Mouse (Mus musculus) brain, embryonic 14.5 days (tissue): Measurements from ENCODE around the gene Ehd1. TPM values are rescaled to one million over a fixed set of nuclear protein-coding genes. Genes with fewer than 3 reads are reported as not detected.
A peak's percentile ranks its signal among the peaks of the same experiment; 100 is the strongest.

Source experiments
- DNase-seq: peaks from one replicate; pipeline ENCODE4 v3.0.0-alpha.2; 2011; ENCODE audit warnings: low read depth
- CTCF ChIP-seq: fragments of 200-500 bp; IDR thresholded peaks from 2 replicates; pipeline ENCODE4 v1.5.1; 2012; ENCODE audit warnings: inconsistent platforms, mild to moderate bottlenecking, moderate library complexity, borderline replicate concordance; ENCODE audit not compliant: insufficient read depth, insufficient read length; ENCODE audit errors: extremely low read depth
- POLR2A ChIP-seq: fragments of 200-500 bp; IDR thresholded peaks from 2 replicates; pipeline ENCODE4 v1.6.1; 2012; ENCODE audit warnings: mild to moderate bottlenecking, inconsistent platforms, borderline replicate concordance; ENCODE audit not compliant: poor library complexity, insufficient read depth, insufficient read length, severe bottlenecking; ENCODE audit errors: extremely low read depth
- polyA plus RNA-seq: library from polyadenylated mRNA; depleted of rRNA; stranded (reverse); fragments of >200 nt; gene quantifications from 2 replicates; pipeline ENCODE4 v1.2.3, GENCODE M21; 2012

The Ehd1 gene
- polyA plus RNA-seq, 1 experiment, result 212 TPM

DNA sequence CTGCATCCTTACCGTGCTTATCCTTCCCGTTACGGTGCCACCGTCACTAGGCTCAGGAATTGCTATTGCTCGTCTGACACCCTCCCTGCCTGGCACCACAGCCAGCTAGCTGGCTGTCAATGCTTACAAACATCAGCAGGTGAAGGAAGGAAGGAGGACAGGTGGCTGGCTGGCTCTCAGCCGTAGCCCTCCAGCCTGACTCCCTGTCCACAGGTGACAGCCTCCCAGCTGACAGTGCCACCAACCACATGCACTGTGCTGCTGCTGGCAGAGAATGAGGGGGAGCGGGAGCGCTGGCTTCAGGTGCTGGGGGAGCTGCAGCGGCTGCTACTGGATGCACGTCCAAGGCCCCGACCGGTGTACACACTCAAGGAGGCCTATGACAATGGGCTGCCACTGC, 41.6 kb downstream of the Ehd1 start:
- no peak for DNase-seq
- TF ChIP-seq CTCF (no peak), POLR2A (no peak)

DNA sequence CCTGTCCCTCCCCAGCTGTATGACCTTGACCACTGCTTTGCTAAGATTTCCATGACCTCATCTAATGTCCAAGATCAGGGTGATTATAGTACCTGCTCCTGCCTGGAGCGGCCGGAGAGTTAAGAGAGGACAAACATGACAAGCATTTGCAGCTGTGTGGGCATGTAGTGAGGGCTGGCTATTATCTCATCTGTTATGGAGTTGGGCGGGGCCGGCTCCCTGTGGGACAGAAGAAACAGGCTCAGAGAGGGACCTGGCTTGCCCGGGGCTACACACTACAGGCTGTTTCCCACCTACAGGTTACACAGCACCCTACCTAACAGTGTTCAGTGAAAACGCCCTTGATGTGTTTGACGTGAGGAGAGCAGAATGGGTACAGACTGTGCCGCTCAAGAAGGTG, 44.8 kb downstream of the Ehd1 start:
- TF ChIP-seq POLR2A (no peak), CTCF (no peak)
- no peak for DNase-seq

DNA sequence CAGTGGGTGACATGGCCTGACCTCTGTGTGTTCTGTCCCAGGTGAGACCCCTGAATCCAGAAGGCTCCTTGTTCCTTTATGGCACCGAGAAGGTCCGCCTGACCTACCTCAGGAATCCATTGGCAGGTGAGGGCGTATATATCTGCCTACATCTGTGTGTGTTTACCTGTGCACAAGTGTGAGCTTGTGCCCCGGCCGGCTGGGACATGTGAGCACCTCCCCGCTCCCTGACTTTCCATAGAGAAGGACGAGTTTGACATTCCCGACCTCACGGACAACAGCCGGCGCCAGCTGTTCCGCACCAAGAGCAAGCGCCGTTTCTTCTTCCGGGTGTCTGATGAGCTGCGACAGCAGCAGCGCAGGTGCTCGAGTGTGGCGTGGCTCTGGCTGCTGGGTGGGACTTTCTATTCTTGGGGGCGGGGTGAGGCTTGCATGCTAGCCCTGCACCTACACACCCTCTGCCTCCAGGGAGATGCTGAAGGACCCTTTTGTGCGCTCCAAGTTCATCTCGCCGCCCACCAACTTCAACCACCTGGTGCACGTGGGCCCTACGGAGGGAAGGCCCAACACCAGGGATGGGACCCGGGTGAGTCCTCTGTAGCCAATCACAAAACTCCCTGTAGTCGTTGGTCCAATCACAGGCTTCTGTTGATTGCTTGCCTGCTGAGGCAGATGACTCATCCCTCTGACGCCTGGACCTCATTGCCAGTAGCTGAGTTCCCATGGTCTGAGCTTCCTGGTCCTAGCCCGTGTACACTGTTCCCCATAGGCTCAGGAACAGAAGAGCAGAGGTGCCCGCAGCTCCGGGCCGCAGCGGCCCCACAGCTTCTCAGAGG, 45.5 kb downstream of the Ehd1 start:
- TF ChIP-seq POLR2A, result no peak
- TF ChIP-seq CTCF, result no peak
- no peak for DNase-seq

DNA sequence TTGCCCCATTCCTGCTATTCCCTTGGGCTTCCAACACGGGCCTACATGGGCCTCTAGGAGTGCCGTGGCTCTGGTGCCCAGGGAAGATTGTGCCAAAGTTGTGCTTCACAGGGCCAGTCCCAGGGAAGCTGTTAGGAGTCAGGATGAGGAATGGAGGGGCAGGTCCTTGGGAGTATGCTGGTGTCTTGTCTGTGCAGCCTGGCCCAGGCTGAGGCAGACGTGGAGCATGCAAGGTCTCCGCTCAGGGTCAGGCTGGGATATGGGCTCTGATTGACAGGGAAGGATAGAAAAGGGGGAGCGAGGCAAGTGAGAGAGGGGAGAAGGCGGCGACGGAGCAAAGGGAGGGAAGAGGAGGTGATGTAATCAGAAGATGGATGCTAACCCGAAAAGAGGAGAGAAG, 48.2 kb downstream of the Ehd1 start:
- DNase-seq, result no peak
- TF ChIP-seq POLR2A (no peak), CTCF (no peak)

DNA sequence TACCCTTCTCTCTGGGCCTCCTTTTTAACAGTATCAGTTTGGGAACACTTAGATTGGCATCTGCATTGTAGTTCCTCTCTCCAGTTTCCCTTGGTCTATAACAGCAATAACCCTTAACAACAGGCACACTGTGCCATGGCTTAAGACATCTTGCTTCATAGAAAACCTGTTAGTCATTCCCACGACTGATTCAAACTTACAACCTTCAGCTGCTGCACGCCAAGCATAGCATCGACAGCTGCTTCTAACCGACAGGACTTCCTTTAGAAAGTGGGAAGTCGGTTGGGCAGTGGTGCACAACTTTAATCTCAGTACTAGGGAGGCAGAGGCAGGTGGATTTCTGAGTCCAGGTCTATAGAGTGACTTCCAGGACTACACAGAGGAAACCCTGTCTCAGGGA, 54.7 kb downstream of the Ehd1 start:
- DNase-seq, result no peak
- no peak for TF ChIP-seq POLR2A

DNA sequence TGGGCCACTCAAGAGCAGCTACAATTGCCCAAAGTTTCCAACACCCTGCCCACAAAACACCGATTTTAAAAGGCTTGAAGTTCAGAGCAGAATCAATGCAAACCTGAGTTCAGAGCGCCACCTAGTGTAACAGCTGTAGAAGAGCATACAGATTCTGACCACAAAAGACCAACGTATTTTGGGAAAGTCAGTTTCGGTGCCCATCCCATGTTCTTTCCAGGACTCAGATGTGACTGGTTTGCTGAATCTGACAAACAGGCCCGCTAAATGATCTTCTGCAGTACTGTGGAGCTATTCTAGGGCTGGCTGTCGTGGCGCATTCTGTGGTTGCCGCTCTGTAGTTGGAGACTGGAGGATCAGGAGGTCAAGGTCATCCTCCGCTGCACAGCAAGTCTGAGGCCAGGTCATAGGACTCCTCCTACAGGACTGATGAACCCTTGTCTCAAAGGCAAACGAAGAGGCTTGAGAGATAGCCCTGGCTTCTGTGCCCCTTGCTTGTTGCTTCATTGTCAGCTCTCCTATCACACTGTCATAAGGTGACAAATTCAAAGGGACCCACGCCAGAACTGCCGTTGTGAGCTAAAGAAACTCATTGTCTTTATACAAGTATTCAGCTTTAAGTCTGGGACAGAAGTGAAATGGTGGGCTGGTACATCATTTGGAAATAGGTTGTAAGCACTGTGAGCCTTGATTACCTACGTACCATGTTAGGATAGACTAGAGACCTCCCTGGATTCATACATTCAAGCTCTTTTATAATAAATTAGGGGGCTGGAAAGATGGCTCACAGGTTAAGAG, 55.4 kb downstream of the Ehd1 start:
- no peak for TF ChIP-seq POLR2A
- peak; percentile 81 for TF ChIP-seq CTCF
- DNase-seq, result peak; percentile 89

DNA sequence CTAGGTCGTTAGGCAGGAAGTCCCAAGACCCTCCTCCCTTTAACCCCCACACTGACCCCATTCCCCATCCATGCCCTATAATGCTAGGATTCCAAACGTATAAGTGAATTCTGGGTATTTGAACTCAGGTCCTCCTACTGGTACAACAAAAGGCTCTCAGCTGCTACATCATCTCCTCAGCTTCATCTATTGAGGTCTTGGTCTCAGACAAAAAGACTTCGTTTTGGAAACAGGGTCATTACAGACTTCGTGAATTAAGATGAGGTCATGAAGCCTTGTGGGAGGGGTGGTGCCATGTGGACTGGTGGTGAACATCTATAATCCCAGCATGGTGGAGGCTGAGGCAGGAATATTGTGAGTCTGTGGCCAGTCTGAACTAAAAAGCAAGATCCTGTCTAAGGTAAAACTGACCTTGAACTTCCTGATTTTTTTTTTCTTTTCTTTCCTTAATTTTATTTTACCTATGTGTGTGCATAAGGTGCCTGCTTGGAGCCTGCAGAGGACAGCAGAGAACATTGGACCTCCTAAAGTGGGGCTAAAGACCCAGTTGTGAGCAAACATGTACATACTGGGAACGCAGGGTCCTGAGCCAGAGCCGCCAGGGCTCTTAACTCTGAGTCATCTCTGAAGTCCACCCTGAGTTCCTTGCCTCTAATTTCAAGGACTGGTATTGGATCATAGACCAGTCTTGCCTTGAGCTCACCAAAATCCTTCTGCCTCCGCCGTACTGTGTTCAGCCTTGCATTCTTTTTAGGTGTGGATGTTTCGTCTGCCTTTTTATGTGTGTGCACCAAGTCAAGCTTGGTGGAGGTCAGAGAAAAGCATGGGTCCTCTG, 57.5 kb downstream of the Ehd1 start:
- TF ChIP-seq CTCF (no peak), POLR2A (no peak)
- no peak for DNase-seq

DNA sequence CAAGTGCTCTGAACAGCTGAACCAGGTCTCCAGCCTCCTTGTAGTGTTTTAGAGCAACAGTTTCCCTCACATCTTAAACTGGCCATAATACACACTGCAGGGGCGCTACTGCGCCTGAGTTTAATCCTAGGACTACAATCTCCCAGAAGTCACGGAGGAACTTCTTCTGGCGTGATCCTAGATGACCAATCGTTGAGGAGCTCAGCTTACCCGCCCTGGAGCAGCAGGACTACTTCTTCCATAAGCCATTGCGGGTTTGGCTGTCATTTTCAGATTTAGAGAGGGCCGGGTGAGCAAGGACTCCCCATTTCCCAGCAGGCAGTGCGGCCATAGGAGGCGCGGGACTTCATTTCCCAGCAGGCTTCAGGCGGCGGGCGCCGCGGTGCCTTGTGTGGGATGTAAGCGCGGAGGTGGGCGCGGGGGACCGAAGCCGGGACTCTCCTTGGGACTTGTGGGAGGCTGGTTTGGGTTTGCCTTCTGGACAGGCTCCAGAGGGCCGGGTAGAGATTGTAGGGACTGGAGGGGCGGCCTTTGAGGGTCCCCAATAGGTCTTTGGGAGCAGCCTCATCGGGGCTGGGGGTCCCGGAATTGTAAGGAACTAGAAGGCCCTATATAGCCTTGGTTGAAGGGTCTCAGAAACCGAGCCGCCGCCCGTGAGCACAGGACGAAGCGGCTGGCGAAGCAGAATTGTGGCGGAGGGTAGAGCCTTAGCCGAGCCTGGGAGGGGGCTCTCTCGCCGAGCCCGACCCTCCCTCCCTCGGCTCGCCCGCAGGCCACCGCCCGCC, 58.3 kb downstream of the Ehd1 start, which contains the start of gene Men1:
Gene Men1 (plus strand): TSS at position 307 of the 785 bp plus-strand sequence.
- TF ChIP-seq CTCF, result peak; percentile 37; the same call in 1 of the 2 replicates
- TF ChIP-seq POLR2A, result peak; percentile 68; the same call in 1 of the 2 replicates
- DNase-seq, result peak; percentile 100

DNA sequence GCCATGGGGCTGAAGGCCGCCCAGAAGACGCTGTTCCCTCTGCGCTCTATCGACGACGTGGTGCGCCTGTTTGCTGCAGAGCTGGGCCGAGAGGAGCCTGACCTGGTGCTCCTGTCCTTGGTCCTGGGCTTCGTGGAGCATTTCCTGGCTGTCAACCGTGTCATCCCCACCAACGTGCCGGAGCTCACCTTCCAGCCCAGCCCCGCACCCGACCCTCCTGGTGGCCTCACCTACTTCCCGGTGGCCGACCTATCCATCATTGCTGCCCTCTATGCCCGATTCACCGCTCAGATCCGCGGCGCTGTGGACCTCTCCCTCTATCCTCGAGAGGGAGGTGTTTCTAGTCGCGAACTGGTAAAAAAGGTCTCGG, 58.9 kb downstream of the Ehd1 start:
- DNase-seq, result peak; percentile 13
- no peak for TF ChIP-seq CTCF
- TF ChIP-seq POLR2A, result no peak

DNA sequence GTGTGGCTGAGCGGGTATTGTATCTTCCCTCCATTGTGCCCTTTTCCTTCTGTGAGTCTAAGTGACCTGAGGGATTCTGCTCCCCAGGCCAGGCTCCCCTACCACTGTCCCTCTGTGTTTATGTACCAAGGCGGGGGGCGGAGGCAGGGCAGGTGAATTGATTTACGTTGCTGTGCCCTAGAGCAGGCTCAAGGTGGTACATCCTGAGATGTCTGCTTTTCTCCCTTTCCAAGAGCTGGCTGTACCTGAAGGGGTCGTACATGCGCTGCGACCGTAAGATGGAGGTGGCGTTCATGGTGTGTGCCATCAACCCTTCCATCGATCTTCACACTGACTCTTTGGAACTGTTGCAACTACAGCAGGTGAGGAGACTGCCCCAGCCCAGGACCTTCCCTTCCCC, 60.4 kb downstream of the Ehd1 start:
- TF ChIP-seq POLR2A (no peak), CTCF (no peak)
- DNase-seq, result no peak
